Mouse (Mus musculus): ENCODE measurements around the gene Clca2.

DNA sequence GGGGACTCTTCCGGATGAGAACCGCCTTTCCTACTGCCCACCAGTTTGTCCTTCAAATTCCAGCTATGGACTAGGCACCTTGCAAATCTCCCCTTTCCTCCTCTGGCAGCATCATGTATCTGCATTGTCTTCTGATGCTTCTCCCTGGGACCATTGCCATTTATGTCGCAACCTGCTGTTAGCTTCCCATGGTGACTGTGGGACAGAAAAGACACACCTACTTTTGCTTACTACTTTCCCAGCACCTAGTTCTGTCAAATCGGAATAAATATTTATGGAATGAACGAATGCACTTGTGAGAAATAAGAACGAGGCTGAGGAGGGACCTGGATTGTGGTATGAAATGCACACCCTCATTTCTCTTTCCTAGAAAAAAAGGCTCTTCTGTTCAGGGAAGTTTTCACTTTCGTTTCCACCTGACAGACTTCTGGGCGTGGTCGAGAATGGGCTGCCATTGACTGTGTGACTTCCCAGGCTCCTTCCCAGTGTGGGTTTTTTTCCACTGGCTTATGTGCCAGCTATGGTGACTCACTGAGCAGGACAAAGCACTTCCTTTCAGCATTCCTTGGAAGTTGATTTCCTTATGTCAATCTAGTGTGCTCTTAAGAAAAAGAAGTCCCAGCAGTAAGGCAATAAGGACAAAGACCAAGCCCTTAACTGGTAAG, 2.8 kb upstream of the Clca2 start:
- TF ChIP-seq CTCF (IDR thresholded peaks at IDR 0.05; ENCODE audit: low read depth, low read length) (no peak), POLR2A (IDR thresholded peaks at IDR 0.05; ENCODE audit: borderline replicate concordance, low read depth, low read length) (no peak)

All from bone marrow macrophage, adult 2 months (primary cell).